Mouse (Mus musculus) spleen, adult 10 weeks (tissue): Measurements from ENCODE around the gene Cox20. TPM values are rescaled to one million over a fixed set of nuclear protein-coding genes. Genes with fewer than 3 reads are reported as not detected.

Experiments
- polyA plus RNA-seq: library from polyadenylated mRNA; stranded (reverse); fragments of 350-450 nt; fragmentation: Illumina TruSeq; extraction: RNeasy Lipid Tissue Mini Kit (QIAGEN cat#74804); gene quantifications from one replicate; pipeline ENCODE4 v1.2.3, GENCODE M21; 2015; ENCODE audit warnings: low replicate concordance; ENCODE audit not compliant: insufficient read depth

Gene Cox20
- 153 TPM for polyA plus RNA-seq

GRCm38 (mm10) chr1:178318389-178319184 is at the start of gene Cox20:
Gene Cox20 (plus strand): TSS chr1:178319130.

GRCm38 (mm10) chr1:178337551-178338317 is 18.8 kb downstream of the Cox20 start, which contains the start of gene Hnrnpu:
Gene Hnrnpu (minus strand): TSS chr1:178337797.

Other genes starting within 250 kb of the Cox20 start
- gene Desi2, start 131.7 kb upstream of the Cox20 start, polyA plus RNA-seq, result 19.9 TPM
- 691 TPM for gene Hnrnpu, start 18.7 kb downstream of the Cox20 start, polyA plus RNA-seq
- gene Efcab2, start 87.0 kb downstream of the Cox20 start, polyA plus RNA-seq, result 11.0 TPM
- 0.04 TPM for gene Kif26b, start 210.0 kb downstream of the Cox20 start, polyA plus RNA-seq